Mouse (Mus musculus) hindbrain, embryonic 12.5 days (tissue): ENCODE data around the gene Grtp1. TPM values are rescaled to one million over a fixed set of nuclear protein-coding genes. Genes with fewer than 3 reads are reported as not detected.

Experiments
- ATAC-seq: fragments of 200-750 bp; cut with Nextera tagmentation; 2 replicates; pipeline ENCODE4 v1.8.0; 2017; ENCODE audit warnings: moderate TSS enrichment; ENCODE audit not compliant: low FRiP score
- H3K27ac ChIP-seq: fragments of 300-500 bp; sonication (generic); 2 replicates; pipeline ENCODE4 v1.5.1; 2016; ENCODE audit warnings: mild to moderate bottlenecking
- H3K27me3 ChIP-seq: fragments of 300-500 bp; sonication (generic); 2 replicates; pipeline ENCODE4 v1.6.1; 2016; ENCODE audit warnings: mild to moderate bottlenecking
- H3K36me3 ChIP-seq: fragments of 300-500 bp; sonication (generic); 2 replicates; pipeline ENCODE4 v1.6.1; 2016; ENCODE audit warnings: mild to moderate bottlenecking
- H3K4me1 ChIP-seq: fragments of 300-500 bp; sonication (generic); 2 replicates; pipeline ENCODE4 v1.6.1; 2016
- H3K4me2 ChIP-seq: fragments of 300-500 bp; sonication (generic); replicated peaks from 2 replicates; pipeline ENCODE4 v1.6.1; 2016; ENCODE audit warnings: mild to moderate bottlenecking
- H3K4me3 ChIP-seq: fragments of 300-500 bp; sonication (generic); 2 replicates; pipeline ENCODE4 v1.5.1; 2016; ENCODE audit warnings: mild to moderate bottlenecking
- H3K9ac ChIP-seq: fragments of 300-500 bp; sonication (generic); 2 replicates; pipeline ENCODE4 v1.6.1; 2016; ENCODE audit warnings: mild to moderate bottlenecking, moderate library complexity
- H3K9me3 ChIP-seq: fragments of 300-500 bp; sonication (generic); replicated peaks from 2 replicates; pipeline ENCODE4 v1.6.1; 2016; ENCODE audit warnings: mild to moderate bottlenecking
- whole genome bisulfite sequencing: fragments of 180-500 bp; shearing (Covaris S2); methylation state at CpG from one replicate; pipeline ENCODE4 v1.1.7; 2016; 5-methylcytosine and 5-hydroxymethylcytosine counted together
- polyA plus RNA-seq: library from polyadenylated mRNA; unstranded; fragments of >200 nt; fragmentation: Nextera tagmentation; extraction: Ambion mirVana; gene quantifications from 2 replicates; pipeline ENCODE4 v1.2.1, GENCODE M21; 2016

Gene Grtp1
- polyA plus RNA-seq, 1 experiment from 2014 or later = 10.8 TPM

DNA sequence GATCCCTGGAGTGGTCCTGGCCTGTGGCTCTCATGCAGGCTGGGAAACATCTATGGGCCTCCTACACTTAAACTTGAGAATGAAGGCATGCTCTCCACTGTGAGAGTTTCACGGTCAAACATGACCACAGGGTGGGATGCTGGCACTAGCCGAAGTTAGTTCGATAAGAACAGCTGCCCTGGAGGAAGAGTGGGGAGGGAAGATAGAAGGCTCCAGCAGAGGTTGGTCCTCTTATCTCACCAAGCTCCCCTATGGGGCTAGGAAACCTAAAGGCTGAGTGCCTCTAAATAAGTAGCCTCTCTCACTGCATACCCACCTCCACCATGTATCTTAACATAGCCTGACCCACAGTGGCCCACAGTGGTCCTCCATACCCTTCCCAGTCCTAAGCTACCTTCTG is 2.4 kb upstream of the Grtp1 start:
- Histone ChIP-seq H3K36me3 (no peaks in the 10 kb centered on the region), H3K9me3 (no peaks in the 10 kb centered on the region), H3K4me3 (no peak overlapping the region), H3K9ac (no peak overlapping the region), H3K27me3 (peaks cover 47% of the 10 kb centered on the region), H3K4me1 (peaks cover 10% of the 10 kb centered on the region), H3K4me2 (no peak overlapping the region), H3K27ac (no peak overlapping the region)
- no peak for ATAC-seq
- WGBS = 91% methylated on average over 3 of the region's 3 CpGs

DNA sequence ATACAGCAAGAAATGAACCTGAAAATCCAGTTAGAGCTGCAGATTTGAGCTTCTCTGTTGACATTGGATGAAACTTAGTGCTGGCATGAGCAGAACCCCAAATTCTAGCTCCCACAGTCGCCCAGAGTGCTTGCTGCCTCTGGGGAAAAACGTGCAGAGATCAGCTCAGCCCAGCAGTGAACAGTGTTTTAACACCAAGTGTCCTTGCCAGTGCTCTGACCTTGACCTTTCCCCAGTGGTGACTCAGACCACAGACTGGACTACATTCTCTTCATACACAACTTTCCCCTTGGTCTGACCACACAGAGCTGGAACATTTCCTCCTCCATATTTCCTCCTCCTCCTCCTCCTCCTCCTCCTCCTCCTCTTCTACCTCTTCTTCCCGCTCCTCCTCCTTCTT is 1.6 kb upstream of the Grtp1 start:
- peaks cover 10% of the 10 kb centered on the region for H3K4me1 ChIP-seq
- H3K9me3 ChIP-seq = no peaks in the 10 kb centered on the region
- WGBS = 42% methylated on average over 3 of the region's 3 CpGs
- no peak overlapping the region for H3K4me3 ChIP-seq
- H3K27me3 ChIP-seq = peaks cover 47% of the 10 kb centered on the region
- no peak for ATAC-seq
- no peaks in the 10 kb centered on the region for H3K36me3 ChIP-seq
- no peak overlapping the region for H3K27ac ChIP-seq
- H3K9ac ChIP-seq = no peak overlapping the region
- H3K4me2 ChIP-seq = no peak overlapping the region

DNA sequence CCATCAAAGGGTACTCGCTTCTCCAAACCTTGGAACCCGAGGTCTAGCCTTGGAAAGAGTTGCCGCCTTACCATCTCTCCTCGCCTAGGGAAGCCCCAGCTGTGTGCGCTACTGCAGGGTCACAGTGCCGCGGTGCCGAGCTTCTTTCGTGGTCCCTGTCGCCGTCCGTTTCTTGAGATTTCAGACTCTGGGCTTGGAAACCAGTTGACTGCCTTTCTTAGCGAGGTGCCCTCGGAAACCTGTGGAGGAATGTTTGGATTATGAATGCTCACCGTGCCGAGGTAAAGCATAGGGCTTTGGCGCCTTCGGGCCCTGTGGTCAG is 554 bp upstream of the Grtp1 start:
- peak overlapping the region; percentile 71 for H3K4me3 ChIP-seq

DNA sequence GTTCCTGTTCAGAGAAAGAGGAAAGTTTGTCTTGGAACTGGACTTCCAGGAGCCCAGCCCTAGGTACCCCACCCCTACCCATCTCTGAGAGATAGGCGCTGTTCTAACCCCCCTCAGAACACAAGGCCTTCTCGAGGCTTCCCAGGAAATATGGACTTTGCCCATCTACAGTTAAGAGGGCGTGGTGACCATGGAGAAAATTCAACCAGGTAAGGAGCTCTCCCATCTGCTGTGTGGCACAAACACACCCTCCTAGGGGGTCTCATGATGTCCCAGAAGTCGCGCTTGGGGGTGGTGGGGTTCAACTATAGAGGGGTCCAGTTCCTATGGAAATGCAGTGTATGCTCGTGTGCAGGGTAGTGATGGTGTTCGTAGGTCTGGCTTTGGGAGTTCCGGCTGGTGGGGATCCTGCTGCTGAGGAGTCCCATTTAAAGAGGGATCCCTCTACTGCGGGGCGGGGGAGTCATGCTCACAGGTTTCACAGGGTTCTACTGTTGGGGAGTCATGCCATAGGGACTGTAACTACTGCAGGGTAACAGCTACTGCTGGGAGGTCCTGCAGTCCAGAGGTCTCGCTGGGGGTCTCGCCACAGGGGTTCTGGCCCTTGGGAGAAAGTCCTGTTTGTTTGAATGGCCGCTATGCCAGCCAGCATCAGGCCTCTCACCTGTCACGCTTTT is 897 bp downstream of the Grtp1 start:
- Histone ChIP-seq H3K4me2 (peak overlapping the region; percentile 87), H3K36me3 (no peaks in the 10 kb centered on the region), H3K27me3 (peaks cover 44% of the 10 kb centered on the region), H3K27ac (no peak overlapping the region), H3K4me1 (peaks cover 10% of the 10 kb centered on the region), H3K9me3 (no peaks in the 10 kb centered on the region), H3K9ac (peak overlapping the region; percentile 76; the same call in 1 of the 2 replicates), H3K4me3 (peak overlapping the region; percentile 71)
- ATAC-seq = no peak
- WGBS = 21% methylated on average over 14 of the region's 14 CpGs

More for the DNA sequence above, 554 bp upstream of the Grtp1 start:
- Histone ChIP-seq H3K9me3 (no peaks in the 10 kb centered on the region), H3K36me3 (no peaks in the 10 kb centered on the region), H3K4me1 (peaks cover 10% of the 10 kb centered on the region), H3K27ac (no peak overlapping the region), H3K4me2 (peak overlapping the region; percentile 87), H3K9ac (no peak overlapping the region), H3K27me3 (peaks cover 44% of the 10 kb centered on the region)
- WGBS = 1% methylated on average over 18 of the region's 18 CpGs
- no peak for ATAC-seq

DNA sequence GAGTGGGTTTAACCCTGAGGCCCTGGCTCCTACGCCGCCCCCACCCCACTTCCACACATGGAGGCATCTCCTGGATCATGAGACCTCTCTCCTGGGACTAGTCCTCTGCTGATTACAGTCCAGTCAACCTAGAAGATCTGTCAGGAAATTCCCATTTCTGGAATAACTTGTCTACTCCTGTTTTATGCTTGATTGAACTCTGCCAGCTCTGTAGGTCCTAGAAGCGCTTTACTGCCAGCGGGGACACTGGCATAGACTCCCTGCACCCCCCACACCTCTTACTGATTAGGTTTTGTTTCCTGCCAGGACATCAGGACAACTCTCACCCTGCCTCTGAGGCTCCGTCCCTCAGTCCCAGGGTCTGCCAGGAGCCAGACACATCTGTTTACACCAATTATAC is 2.9 kb downstream of the Grtp1 start:
- Histone ChIP-seq H3K27me3 (peaks cover 32% of the 10 kb centered on the region), H3K4me1 (peaks cover 10% of the 10 kb centered on the region), H3K36me3 (no peaks in the 10 kb centered on the region), H3K4me2 (no peak overlapping the region), H3K9me3 (no peaks in the 10 kb centered on the region), H3K9ac (no peak overlapping the region), H3K27ac (no peak overlapping the region), H3K4me3 (no peak overlapping the region)
- 91% methylated on average over 5 of the region's 5 CpGs for WGBS
- ATAC-seq = no peak

DNA sequence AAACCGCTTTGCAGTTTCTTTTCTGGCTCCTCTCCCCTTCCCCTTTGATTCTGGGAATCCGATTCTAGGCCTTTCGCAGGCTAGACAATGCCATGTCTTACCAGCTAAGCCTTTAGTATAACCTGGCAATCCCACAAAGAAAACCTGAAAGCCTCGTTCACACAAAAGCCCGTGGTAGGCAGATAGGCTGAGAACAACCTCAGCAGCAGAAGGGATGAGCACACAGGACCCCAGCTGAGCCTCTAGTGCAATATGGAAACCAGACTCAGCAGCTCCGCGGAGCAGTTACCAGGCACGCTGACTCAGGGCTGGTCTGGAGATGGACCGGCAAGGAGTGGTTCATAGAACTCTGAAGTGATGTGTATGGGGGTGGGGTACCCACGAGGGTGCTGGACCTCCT is 5.6 kb downstream of the Grtp1 start:
- H3K9ac ChIP-seq = no peak overlapping the region
- no peak overlapping the region for H3K4me2 ChIP-seq
- H3K36me3 ChIP-seq = no peaks in the 10 kb centered on the region
- H3K4me1 ChIP-seq = peaks cover 4% of the 10 kb centered on the region; the same call in 1 of the 2 replicates
- peaks cover 9% of the 10 kb centered on the region for H3K27me3 ChIP-seq
- no peak for ATAC-seq
- no peaks in the 10 kb centered on the region for H3K9me3 ChIP-seq
- H3K27ac ChIP-seq = no peak overlapping the region
- no peak overlapping the region for H3K4me3 ChIP-seq
- 42% methylated on average over 10 of the region's 10 CpGs for WGBS

DNA sequence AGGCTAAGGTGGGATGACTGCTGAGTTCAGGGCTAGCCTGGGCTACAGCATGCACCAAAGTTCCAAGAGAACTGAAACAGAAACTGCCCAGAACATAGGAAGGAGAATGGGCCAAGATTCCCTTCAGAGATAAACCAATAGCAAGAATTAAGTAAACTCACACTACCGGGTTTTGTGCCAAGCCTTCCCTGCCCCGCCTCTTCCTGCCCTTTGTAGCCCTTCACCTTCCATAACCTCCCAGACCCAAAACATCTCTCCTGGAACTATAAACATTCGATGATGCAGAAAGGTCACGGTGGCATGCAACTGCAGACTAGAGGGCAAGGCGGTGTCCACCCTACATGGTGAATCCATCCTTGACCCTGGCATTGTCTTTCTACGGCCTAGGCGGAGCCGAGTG is 10.2 kb downstream of the Grtp1 start:
- H3K4me3 ChIP-seq = no peak overlapping the region
- WGBS = 87% methylated on average over 8 of the region's 8 CpGs
- H3K27ac ChIP-seq = no peak overlapping the region
- H3K4me2 ChIP-seq = no peak overlapping the region
- no peaks in the 10 kb centered on the region for H3K27me3 ChIP-seq
- H3K36me3 ChIP-seq = 0 out of 2 replicates have a peak, but pooled peaks cover 8% of the 10 kb centered on the region
- ATAC-seq = no peak
- no peaks in the 10 kb centered on the region for H3K9me3 ChIP-seq
- H3K9ac ChIP-seq = no peak overlapping the region
- H3K4me1 ChIP-seq = no peaks in the 10 kb centered on the region

DNA sequence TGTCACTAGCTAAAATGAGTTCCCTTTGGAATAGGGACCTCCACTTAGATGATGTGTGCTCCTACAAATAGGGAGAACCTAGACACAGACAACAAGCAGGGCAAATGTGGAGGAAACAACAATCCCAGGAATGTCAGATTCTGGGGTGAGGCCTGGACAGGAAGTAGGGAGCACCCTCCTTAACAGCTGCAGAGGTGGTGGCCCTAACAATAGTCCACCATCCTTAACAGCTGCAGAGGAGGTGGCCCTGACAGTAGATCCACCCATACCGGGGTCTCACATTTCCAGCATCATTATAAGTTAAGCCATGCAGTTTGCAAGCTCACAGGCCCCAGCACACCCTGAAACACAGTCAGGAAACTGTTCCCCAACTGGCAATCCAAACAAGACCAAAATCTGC is 11.6 kb downstream of the Grtp1 start:
- H3K27ac ChIP-seq = no peak overlapping the region
- peaks cover 13% of the 10 kb centered on the region; the same call in 1 of the 2 replicates for H3K36me3 ChIP-seq
- H3K9me3 ChIP-seq = no peaks in the 10 kb centered on the region
- no peaks in the 10 kb centered on the region for H3K27me3 ChIP-seq
- WGBS = 83% methylated on average over 1 of the region's 1 CpGs
- no peak overlapping the region for H3K9ac ChIP-seq
- H3K4me3 ChIP-seq = no peak overlapping the region
- ATAC-seq = no peak
- no peak overlapping the region for H3K4me2 ChIP-seq
- H3K4me1 ChIP-seq = no peaks in the 10 kb centered on the region

DNA sequence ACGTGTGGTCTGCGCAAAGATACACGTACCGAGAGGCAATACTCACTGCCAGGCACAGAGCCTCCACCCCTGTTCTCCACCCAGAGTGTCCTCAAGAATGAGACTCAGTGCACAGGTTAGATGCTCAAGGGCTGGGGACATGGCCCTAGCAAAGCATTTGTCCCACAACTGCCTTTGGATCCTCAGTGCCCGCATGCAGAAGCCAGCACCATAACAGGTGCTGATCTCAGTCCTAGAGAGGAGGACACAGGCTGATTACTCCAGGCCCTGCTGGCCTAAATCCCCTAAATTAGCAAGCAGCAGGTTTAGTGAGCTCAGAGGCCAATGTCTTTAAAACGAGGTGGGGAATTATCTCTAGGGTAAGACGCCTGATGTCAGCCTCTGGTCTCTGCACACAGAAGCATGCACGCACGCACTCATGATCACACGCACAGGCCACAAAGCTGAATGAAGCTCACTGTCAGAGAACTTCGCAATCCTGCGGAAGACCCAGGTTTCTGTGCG is 12.3 kb downstream of the Grtp1 start:
- Histone ChIP-seq H3K4me3 (no peak overlapping the region), H3K27ac (no peak overlapping the region), H3K4me2 (no peak overlapping the region), H3K36me3 (peaks cover 13% of the 10 kb centered on the region; the same call in 1 of the 2 replicates), H3K4me1 (no peaks in the 10 kb centered on the region), H3K9ac (no peak overlapping the region), H3K27me3 (no peaks in the 10 kb centered on the region), H3K9me3 (no peaks in the 10 kb centered on the region)
- no peak for ATAC-seq
- WGBS = 93% methylated on average over 13 of the region's 13 CpGs

DNA sequence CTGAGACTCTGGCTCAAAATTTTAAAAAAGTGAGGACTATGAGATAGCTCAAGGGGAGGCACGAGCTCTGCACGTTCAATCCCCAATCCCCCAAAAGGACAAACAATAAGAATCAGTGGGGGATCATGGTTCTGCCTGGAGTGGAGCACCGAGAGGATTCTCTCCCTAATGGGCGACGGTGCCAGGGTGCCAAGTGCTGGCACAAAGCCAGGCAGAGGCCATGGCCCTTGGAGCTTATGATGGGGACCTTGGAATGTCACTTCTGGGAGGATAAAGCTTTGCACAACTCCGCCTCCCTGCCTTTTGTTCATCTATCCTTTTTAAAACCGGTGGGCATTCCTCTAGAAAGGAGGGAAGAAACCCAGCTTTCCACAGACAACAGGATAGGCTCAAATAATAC is 12.8 kb downstream of the Grtp1 start:
- Histone ChIP-seq H3K4me3 (no peak overlapping the region), H3K9ac (no peak overlapping the region), H3K9me3 (no peaks in the 10 kb centered on the region), H3K27ac (no peak overlapping the region), H3K36me3 (peaks cover 13% of the 10 kb centered on the region; the same call in 1 of the 2 replicates), H3K4me2 (no peak overlapping the region), H3K4me1 (no peaks in the 10 kb centered on the region), H3K27me3 (no peaks in the 10 kb centered on the region)
- no peak for ATAC-seq
- 69% methylated on average over 7 of the region's 7 CpGs for WGBS

DNA sequence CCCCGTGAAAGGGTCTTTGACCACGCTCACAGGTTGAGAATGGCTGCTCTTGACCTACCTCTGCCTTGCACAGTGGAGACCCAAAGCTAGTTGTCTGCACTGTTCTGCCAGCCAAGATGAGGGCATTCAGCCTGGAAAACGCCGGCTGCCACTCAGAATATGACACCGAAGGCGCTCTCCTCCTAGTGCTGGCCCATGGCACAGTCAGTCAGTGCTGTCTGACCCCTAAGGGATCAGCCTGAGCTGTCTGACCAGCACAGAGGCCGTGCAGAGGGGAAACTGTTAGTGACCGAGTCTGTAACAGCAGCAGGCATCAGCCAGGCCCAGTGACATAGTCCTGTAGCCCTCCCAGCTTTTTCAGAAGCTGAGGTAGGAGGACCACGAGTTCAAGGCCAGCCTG is 13.2 kb downstream of the Grtp1 start:
- H3K36me3 ChIP-seq = peaks cover 13% of the 10 kb centered on the region; the same call in 1 of the 2 replicates
- no peaks in the 10 kb centered on the region for H3K9me3 ChIP-seq
- no peak for ATAC-seq
- H3K4me3 ChIP-seq = no peak overlapping the region
- no peak overlapping the region for H3K9ac ChIP-seq
- no peaks in the 10 kb centered on the region for H3K27me3 ChIP-seq
- 84% methylated on average over 9 of the region's 9 CpGs for WGBS
- no peak overlapping the region for H3K27ac ChIP-seq
- no peak overlapping the region for H3K4me2 ChIP-seq
- H3K4me1 ChIP-seq = no peaks in the 10 kb centered on the region

DNA sequence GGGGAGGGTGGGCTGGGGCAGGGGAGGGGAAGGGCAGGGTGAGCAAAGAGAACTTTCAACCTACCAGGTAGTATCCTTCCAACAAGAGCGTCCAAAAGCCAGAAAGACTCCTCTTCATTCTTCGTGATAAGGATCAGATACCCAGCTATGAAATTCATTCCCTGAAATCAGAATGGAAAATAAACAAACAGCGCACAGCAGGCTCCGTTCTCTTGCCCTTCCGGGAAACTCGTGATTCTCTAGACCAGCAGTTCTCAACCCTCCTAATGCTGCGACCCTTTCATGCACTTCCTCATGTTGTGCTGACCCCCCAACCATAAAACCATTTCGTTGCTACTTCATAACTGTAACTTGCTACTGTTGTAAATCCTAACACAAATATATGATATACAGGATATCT is 13.6 kb downstream of the Grtp1 start:
- ATAC-seq = no peak
- H3K36me3 ChIP-seq = peaks cover 13% of the 10 kb centered on the region; the same call in 1 of the 2 replicates
- H3K4me2 ChIP-seq = no peak overlapping the region
- 82% methylated on average over 8 of the region's 8 CpGs for WGBS
- H3K4me3 ChIP-seq = no peak overlapping the region
- no peaks in the 10 kb centered on the region for H3K9me3 ChIP-seq
- H3K27ac ChIP-seq = no peak overlapping the region
- H3K4me1 ChIP-seq = no peaks in the 10 kb centered on the region
- no peaks in the 10 kb centered on the region for H3K27me3 ChIP-seq
- H3K9ac ChIP-seq = no peak overlapping the region

DNA sequence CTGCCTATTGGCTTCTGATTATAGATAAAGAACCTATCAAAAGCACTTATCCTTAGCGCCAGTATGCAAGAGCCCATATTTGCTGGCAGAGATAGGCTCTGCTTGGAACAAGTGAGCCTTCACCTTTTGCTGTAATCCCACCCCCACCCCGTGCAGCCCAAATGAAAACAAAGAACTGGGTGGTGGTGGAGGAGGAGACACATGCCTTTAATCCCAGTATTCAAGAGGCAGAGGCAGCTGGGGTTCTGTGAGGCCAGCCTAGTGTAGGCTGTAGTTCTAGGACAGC is 18.8 kb downstream of the Grtp1 start:
- no peak overlapping the region for H3K27ac ChIP-seq
- 51% methylated on average over 2 of the region's 2 CpGs for WGBS
- H3K4me3 ChIP-seq = no peak overlapping the region

More for the DNA sequence above, 18.8 kb downstream of the Grtp1 start:
- peaks cover 30% of the 10 kb centered on the region for H3K36me3 ChIP-seq
- no peak overlapping the region for H3K4me2 ChIP-seq
- H3K9ac ChIP-seq = no peak overlapping the region
- H3K9me3 ChIP-seq = no peaks in the 10 kb centered on the region
- H3K4me1 ChIP-seq = no peaks in the 10 kb centered on the region
- H3K27me3 ChIP-seq = no peaks in the 10 kb centered on the region
- no peak for ATAC-seq
